Mouse (Mus musculus): ENCODE results near the gene Zbed4.
A peak's percentile ranks its signal among the peaks of the same experiment; 100 is the strongest.
"Not testable (repeated sequence)": the region's sequence is repeated elsewhere in the genome, so short reads cannot be mapped to it uniquely, and the experiment has no call there.

The Zbed4 gene

DNA sequence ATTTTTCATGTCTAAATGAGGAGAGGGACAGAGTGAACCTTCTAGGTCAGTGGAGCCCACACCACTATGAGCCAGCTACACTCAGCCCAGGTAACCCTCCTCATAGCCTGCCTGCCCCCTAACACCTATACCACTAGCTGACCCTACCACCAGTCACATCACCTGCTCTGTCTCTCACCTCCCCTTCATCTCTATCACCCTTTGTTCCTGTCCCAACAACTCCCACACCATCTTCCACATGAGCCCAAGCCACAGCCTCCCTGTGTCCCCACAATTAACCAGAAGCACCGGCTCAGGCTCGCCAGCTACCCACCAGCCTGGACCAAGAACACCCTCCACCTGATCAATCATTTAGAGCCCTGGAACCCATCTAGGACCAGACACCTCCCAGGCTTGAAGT lies 58.9 kb downstream of the Zbed4 start:
- DNase-seq (ENCODE audit: low spot score in 2 of 2), result no peak

DNA sequence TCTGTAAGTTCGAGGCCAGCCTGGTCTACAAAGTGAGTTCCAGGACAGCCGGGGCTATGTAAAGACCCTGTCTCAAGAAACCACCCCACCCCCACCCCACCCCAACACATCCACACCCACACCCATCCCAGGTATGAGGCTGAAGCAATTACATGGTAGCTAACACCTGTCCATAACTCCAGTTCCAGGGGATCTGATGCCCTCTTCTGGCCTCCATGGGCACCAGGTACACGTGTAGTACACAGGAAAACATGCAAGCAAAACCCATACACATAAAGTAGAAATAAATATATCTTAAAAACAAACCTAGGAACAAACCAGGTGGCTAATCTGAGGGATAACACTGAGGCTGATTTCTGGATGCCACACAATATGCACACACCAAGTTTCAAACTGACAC lies 61.8 kb downstream of the Zbed4 start:
- no peak for DNase-seq (ENCODE audit: low spot score in 2 of 2)

DNA sequence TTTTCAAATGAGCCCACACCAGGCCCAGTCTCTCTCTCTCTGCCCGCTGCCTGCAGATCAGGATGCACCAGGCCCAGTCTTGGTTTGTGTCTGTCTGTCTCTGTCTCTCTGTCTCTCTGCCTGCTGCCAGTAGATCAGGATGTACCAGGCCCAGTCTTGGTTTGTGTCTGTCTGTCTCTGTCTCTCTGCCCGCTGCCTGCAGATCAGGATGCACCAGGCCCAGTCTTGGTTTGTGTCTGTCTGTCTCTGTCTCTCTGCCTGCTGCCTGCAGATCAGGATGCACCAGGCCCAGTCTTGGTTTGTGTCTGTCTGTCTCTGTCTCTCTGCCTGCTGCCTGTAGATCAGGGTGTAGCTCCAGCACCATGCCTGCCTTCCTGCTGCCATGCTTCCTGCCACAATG lies 62.4 kb downstream of the Zbed4 start:
- DNase-seq (ENCODE audit: low spot score in 2 of 2), result not testable (repeated sequence)

DNA sequence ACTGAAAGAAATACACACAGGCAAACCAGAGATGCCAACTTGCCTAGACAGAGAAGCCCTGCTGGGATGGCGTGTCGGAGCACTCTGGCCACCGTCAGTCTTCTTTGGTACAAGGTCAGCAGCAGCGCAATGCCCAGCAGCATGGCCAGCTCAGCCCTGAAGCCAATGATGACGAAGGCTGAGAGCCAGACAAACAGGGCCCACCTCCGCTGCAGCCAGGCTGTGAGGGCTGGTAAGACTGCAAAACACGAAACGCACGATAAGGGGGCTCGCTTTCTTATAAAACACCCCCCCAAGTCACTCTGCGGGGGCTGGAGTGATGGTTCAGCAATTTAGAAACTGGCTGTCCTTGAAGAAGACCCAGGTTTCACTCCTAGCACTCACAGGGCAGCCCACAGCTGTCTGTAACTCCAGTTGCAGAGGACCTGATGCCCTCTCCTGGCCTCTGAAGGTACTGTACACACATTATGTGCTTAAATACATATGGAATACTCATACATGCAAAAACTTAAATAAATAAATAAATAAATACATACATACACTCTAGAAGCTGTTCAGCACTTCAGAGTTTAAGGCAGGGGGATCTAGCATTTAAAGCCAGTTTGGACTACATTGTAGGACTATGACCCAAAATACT lies 63.1 kb downstream of the Zbed4 start:
- no peak for DNase-seq (ENCODE audit: low spot score in 2 of 2)

DNA sequence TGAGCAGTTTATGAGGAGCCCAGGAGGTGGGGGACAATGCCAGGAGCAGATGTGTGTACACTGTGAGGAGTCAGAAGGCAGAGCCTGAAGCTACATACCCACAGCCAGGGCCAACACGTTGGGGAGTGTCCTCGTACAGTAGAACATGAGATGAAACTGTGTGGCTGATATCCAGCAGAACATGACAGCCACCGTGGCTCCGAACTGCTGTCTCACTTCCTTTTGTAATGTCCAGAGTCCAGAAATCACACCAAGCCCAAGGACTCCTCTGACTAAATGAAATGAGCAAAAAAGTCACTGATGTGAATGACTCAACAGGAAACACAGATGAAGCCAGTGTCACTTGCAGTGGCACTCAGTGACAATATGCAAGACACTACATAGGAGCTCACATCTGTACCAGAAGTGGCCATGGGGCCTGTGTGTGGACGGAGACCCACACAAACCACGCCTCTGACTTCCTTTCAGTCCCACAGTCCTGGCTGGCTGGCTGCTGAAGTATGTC lies 63.8 kb downstream of the Zbed4 start:
- no peak for DNase-seq (ENCODE audit: low spot score in 2 of 2)

DNA sequence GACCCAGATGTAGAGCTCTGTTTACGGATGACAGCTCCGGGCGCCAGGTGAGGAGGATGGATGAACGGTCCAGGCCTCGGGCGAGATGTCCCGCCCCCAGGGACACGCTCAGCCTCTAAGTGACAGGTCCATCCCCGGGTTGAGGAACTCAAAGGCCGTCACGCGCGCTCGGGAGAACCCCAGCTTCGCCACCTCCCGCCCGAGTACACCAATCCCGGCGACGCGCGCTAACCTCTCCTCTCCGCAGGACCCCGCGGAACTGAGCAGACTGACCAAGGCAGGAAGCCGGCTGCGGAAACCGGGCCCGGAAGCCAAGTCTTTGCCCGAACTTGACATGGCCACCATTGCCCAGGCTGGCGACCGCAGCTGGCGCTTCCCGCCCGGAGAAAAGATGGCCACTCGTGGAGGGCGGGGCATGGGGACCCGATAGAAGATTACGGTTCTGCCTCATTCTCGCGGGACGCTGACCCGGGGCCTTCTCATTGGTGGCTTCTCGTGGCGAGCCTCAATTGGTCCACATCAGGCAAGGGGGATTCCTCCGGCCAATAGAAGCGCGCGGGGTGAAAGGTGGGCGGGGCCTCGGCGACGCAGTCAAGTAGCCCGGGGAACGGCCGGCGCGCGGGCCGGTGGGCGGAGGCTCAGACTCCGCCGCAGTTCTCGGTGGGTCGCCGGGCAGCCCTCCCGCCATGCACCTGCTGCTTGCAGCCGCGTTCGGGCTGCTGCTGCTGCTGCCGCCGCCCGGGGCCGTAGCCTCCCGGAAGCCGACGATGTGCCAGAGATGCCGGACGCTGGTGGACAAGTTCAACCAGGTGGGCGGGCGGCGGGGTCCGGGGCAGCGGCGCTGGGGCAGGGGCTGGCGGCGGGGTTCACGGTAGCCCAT lies 67.8 kb downstream of the Zbed4 start, which contains the start of the genes Alg12 and Creld2:
Gene Alg12, minus strand, starts transcription at position 293 of the 880 bp plus-strand sequence.
Gene Creld2, plus strand, starts transcription at position 621 of the 880 bp plus-strand sequence.
- peak; percentile 100 for DNase-seq (ENCODE audit: low spot score in 2 of 2)

DNA sequence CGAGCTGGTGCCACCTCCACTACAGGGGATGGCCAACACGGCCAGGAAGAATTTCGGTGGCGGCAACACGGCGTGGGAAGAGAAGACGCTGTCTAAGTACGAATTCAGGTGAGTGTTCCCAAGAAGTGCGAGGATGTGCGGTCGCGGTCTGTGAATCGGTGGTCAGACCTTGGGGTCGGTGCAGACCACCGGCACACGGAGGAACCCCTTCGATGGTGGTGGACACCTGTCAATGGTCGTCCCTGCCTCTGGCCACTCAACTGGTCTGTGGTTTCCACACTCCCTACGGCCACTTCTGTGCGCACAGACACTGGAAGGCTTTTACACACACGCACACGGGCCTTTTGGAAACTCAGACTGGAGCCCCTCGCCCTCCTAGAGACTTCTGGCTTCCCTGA lies 68.4 kb downstream of the Zbed4 start:
- no peak for DNase-seq (ENCODE audit: low spot score in 2 of 2)

DNA sequence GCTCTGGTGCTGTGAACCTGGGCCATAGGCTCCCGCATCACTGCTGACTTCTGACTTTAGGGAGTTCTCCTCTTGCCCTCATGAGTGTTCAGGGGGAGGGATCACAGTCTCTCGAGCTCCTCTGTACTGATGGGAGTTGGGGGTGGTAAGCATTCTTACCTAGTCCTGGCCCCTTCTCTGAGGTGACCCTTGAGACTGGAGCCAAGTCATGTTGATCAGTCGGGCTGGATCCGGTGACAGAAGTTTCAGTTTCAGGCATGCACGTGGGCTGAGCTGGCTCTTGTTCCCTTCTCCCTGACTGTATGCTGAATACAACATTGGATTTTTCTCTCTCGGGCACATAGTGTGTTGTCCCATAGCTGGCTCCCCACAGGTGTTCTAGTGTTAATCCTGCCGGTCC lies 69.9 kb downstream of the Zbed4 start:
- no peak for DNase-seq (ENCODE audit: low spot score in 2 of 2)

DNA sequence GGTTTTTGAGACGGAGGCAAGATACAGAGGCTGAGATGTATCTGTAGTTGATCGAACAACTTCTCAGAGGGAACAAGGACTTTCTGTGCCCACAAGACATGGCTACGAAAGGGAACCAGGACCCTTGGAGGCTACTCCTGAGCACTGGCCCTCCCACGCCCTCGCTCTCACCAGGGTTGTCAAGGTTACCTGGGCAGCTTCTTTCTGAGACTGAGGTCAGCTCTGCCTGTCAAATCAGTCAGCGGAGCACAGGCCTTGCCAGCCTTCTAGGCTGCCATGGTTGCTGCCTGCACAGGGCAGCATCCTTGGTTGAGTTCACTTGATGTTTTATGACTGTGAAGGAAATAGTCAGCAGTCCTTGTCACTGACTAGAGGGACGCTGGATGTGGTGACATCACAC lies 71.1 kb downstream of the Zbed4 start:
- no peak for DNase-seq (ENCODE audit: low spot score in 2 of 2)

DNA sequence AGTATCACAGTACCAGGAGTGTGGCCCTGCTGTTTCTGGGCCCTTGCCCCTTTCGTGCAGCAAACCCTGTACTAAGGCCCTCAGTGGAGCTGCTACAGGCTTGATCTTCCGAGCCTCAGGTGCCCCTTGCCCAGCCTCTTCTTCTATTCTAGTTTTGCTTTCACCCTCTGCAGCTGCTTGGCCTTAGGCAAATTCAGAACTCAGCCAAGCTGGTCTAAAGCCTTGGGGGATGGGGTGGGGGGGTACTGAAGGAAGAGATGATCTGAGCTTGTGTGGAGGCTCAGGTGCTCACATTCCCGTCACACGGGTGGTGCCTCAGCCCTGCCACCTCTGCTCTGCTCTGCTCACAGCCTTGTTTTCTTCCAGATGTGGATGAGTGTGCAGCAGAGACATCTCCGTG lies 71.9 kb downstream of the Zbed4 start:
- DNase-seq (ENCODE audit: low spot score in 2 of 2), result no peak

DNA sequence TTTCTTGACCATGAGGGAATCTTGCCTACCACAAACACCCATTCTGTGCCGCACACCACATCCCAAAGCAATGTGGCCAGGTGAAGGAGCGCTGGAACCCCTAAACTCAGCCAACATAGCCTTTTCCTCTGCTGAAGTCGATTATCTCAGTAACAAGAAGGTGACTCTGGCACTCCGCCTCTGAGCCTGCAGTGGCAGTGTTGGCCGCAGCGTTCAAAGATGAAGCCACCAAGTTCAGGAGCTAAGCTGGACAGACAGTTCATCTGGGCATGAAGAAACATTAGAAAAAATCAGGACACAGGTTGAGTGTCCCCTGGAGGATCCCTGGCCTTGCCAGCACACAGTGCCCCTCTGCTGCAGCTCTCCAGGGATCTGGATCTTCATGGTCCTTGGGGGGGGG lies 76.0 kb downstream of the Zbed4 start:
- DNase-seq (ENCODE audit: low spot score in 2 of 2), result no peak

DNA sequence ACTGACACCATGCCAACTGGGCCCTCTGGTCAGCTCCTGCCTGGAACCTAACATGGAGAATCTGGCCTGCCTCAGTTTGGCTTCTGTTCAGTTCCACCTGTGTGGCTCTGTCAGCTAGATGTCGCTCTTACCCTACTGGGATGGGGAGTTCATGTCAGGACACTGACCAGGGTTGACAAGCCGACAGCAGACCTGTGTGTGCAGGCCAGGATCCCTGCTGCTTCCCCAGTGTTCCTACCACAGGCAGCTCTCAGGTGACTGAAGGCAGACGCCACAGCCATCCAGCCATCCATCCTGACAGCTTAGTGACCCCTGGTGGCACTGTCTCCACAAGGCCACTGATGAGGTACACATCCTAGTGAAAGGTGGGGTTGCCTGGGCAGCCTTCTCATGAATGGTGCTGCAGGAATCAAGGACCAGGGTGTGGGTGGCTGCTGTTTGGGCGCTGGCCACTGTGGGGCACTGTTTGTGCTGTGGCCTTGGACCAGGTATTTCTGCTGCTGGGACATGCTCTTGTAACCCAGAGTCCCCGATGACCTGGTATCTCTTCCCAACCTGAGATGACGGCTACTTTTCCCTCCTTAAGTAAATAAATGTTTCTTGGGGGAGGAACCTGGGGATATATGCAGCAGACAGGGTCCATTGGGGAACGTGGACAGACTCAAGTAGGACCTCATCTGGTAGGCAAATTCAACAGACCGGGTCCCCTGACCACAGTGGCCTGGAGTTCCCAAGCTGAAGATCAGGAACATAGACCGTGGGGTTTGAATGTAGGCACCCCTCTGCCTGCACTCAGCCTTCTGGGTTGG lies 76.7 kb downstream of the Zbed4 start:
- peak; percentile 60 to 62 for DNase-seq (ENCODE audit: low spot score in 2 of 2)

DNA sequence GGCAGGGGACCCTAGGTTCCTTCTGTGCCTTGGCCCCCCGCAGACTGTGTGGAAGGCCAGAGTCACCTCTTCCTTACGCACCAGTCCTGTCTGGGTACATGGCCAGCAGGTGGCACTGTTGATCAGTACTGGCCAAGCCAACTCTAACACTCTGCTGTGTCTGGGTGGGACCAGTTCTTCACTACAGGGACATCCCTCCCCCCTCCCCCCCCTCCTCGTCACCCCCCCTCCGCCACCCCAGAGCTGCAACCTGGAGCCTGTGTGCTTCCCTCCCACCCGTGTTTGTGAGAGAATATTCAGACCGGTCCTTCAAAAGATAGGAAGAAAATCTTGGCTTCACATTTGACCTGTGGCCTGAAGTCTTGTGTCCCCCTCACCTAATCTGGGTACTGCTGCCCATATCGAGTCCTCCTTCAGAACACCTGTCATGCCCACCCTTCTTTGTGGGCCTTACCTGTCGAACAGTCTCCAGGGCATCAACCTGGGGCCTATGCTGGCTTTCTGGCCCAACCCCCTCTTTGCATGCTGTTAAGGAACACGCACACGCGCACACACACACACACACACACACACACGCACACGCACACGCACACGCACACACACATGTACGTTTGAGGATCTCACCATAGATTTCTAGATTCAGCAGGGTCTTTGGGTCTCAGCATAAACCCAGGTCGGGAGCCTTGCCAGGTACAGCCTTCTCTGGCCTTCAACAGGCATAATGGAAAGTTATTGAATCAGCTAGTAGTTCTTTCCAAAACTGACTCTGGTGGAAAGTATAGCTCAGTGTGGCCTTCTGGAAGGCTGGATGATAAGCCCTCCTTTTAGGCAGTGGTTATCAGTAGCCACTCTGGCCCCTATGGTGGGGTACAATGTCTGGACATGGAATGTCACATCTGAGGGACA lies 77.6 kb downstream of the Zbed4 start:
- peak; percentile 86 to 92 for DNase-seq (ENCODE audit: low spot score in 2 of 2)

DNA sequence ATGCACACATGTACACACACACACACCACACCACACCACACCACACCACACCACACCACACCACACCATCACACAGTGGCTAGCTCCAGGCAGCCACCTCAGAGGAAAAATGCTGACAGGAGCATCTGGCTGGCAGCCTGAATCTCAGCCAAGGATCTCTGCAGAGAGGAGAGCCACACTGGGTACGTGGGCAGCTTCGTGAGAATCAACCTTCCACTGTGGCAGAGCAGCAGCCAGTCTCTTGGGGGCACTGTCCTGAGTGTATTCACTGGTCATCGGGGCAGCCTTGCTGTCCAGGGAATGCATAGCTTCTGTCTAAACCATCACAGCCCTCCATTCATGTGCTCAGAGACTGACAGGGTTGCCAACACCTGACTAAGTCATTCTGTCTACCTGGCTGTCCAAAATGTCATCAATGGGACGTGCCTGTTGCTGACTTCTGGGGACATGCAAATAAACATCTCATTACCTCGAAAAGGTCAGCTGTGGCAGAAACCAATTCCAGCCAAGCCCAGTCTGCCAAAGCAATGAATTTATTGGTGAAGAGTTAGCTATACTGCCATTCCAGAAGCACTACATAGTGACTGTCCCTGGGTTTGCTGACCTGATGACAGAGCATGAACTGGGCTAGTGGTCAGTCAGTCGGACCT lies 78.5 kb downstream of the Zbed4 start:
- peak in 1 of 2 experiments; percentile 50 for DNase-seq (ENCODE audit: low spot score in 2 of 2)

DNA sequence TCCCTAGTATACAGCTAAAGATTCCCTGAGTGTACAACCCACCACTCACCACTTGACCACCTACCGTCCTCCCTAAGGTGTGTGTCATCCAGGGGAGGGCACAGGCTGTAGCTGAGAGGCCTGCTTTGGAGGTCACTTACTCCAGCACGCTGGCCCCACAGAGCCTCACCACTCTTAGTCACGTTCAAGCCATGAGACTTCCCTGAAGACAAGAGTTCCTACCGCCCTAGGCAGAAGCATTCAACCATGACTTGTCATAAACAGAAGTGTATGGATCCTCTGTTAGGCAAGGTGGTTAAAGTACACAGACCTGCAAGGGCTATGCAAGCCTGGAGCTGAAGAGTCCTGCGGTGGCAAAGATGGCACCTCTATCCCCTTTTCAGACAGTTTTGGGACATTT lies 79.2 kb downstream of the Zbed4 start:
- DNase-seq (ENCODE audit: low spot score in 2 of 2), result no peak

DNA sequence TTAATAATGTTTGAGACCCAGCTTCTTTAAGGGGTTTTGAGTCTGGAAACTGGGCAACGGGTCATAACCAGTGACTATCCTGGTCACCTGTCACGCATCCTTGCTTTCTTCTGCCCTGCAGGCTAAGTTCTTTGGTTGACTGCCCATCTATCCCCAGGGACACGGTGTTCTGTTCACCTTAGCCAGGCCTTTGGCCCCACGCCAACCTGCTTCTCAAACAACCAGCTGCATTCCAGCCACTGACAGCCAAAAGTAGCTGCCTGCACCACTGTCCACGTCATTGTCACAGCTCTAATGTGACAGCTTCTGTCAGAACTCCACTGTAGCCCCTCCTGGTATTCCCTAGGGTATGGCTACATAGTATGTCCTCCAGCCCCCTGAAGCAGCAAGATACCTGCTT lies 80.0 kb downstream of the Zbed4 start:
- no peak for DNase-seq (ENCODE audit: low spot score in 2 of 2)

DNA sequence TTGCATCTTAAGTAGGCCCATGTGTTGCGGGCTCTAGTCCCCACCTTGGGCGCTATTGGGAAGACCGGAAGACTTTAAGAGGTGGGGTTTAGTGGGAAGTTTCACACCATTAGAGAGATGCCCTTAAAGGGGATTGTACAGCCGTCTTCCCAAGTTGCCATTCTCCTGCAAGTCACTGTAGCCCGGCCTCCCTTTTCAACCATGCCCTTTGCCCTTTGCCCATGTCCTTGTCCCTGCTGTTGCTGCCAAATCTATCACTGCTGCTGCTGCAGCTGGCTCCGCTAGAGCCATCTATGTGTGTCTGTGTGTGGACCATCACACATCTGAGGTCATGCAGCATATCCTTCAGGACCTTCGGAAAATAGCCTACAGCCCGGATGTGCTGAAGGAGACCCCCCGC lies 81.1 kb downstream of the Zbed4 start:
- no peak for DNase-seq (ENCODE audit: low spot score in 2 of 2)
